8 mouse cellular contexts compared by ENCODE assay signal in genomic region chr8:126596097-126596634, GRCm38 (mm10). TPM values are rescaled to one million over a fixed set of nuclear protein-coding genes. Genes with fewer than 3 reads are reported as not detected.
DNase-seq lines count a peak whose midpoint lies in the region; ATAC-seq lines count a peak whose summit lies in the region.

No protein-coding gene starts in this region.

- H3K4me1 ChIP-seq in embryonic facial prominence, embryonic 13.5 days: peaks cover 55% of the 10 kb centered on the region

- peak; percentile 90 for DNase-seq in layer of hippocampus, adult 11-12 months (ENCODE audit: low spot score)
- no peak for DNase-seq in layer of hippocampus, adult 9-10 months (ENCODE audit: low spot score)
- DNase-seq in heart, adult 8-10 months (ENCODE audit: low spot score): peak; percentile 91
- DNase-seq in kidney, adult 9 months: peak; percentile 84
- peak; percentile 81 for DNase-seq in liver
- DNase-seq in monocyte, adult 2 months (ENCODE audit: low read depth in 1 of 2, low spot score in 2 of 2): peak; percentile 84 to 95
- DNase-seq in spleen, postnatal 4 days (ENCODE audit: low spot score in 2 of 2): peak; percentile 75 to 86

- no peaks in the 10 kb centered on the region for H3K27me3 ChIP-seq in embryonic facial prominence, embryonic 13.5 days

- H3K36me3 ChIP-seq in embryonic facial prominence, embryonic 13.5 days: peaks cover 11% of the 10 kb centered on the region

- 3% methylated on average over 12 of the region's 12 CpGs for WGBS in embryonic facial prominence, embryonic 13.5 days

- H3K4me2 ChIP-seq in embryonic facial prominence, embryonic 13.5 days: peak overlapping the region; percentile 90

- peak overlapping the region; percentile 99 for H3K27ac ChIP-seq in embryonic facial prominence, embryonic 13.5 days

- ATAC-seq in embryonic facial prominence, embryonic 13.5 days (ENCODE audit: insufficient number of reproducible peaks, insufficient read depth, low FRiP score, low TSS enrichment, low read depth): peak; percentile 34

- no peaks in the 10 kb centered on the region for H3K9me3 ChIP-seq in embryonic facial prominence, embryonic 13.5 days

- H3K9ac ChIP-seq in embryonic facial prominence, embryonic 13.5 days: peak overlapping the region; percentile 95

- H3K4me3 ChIP-seq in embryonic facial prominence, embryonic 13.5 days: peak overlapping the region; percentile 100

RNA-seq across cellular contexts. Expression of gene Irf2bp2, which starts 2.4 kb away (rescaled TPM):
- 11.1 and 13.5 TPM in 2 replicates for polyA plus RNA-seq in embryonic facial prominence, embryonic 13.5 days (2015; fragmentation: Nextera tagmentation; extraction: Ambion mirVana)
- total RNA-seq in heart, adult 8-10 months (2022): 10 to 100 TPM; 41.8 to 60.9 (median 50.3) TPM
